Mouse (Mus musculus): ENCODE results near the gene Flt1. TPM values are rescaled to one million over a fixed set of nuclear protein-coding genes. Genes with fewer than 3 reads are reported as not detected.

Flt1 gene
- polyA plus RNA-seq, 2 experiments, result 1.1 to 1.9 TPM

GRCm38 (mm10) chr5:147761275-147761674 lies 35.5 kb upstream of the Flt1 start:
- 10% methylated on average over 9 of the region's 9 CpGs for WGBS (ENCODE audit: insufficient replicate concordance)
- TF ChIP-seq EP300 (IDR thresholded peaks at IDR 0.05; ENCODE audit: low read depth), result no peak
- TF ChIP-seq CTCF (IDR thresholded peaks at IDR 0.05; ENCODE audit: low read depth), result no peak
- peaks cover 0 to 7% of the 10 kb centered on the region in 2 experiments; a peak in 2 of 4 replicates for H3K4me1 ChIP-seq (replicated peaks; ENCODE audit: control insufficient read depth in 2 of 2, insufficient read depth in 2 of 2, low read length in 1 of 2)
- H3K9ac ChIP-seq (replicated peaks), result no peak overlapping the region
- no peak overlapping the region for H3K4me3 ChIP-seq (ENCODE audit: insufficient read depth in 1 of 2, low read depth in 2 of 2, low read length in 2 of 2)
- no peaks in the 10 kb centered on the region for H3K27me3 ChIP-seq (ENCODE audit: control insufficient read depth, insufficient read depth, low read length)
- DNase-seq (ENCODE audit: low read depth in 3 of 3, low spot score in 3 of 3) (no peak), ATAC-seq (ENCODE audit: insufficient read depth) (no peak)
- H3K9me3 ChIP-seq (ENCODE audit: control insufficient read depth, low read length), result no peaks in the 10 kb centered on the region
- no peaks in the 10 kb centered on the region for H3K36me3 ChIP-seq (replicated peaks; ENCODE audit: control insufficient read depth, insufficient read depth, low read depth)
- H3K4me2 ChIP-seq (ENCODE audit: low read depth), result no peak overlapping the region
- H3K27ac ChIP-seq, result no peak overlapping the region

- no peaks in the 10 kb centered on the region for H3K9me3 ChIP-seq (ENCODE audit: control insufficient read depth, low read length)
- H3K4me3 ChIP-seq (ENCODE audit: insufficient read depth in 1 of 2, low read depth in 2 of 2, low read length in 2 of 2), result peak overlapping the region; percentile 32 to 33
- DNase-seq (ENCODE audit: low read depth in 3 of 3, low spot score in 3 of 3) (no peak), ATAC-seq (ENCODE audit: insufficient read depth) (0 out of 2 replicates have a peak, but pooled peaks have one; percentile 21)
- H3K4me2 ChIP-seq (ENCODE audit: low read depth), result peak overlapping the region; percentile 55
- no peaks in the 10 kb centered on the region for H3K27me3 ChIP-seq (ENCODE audit: control insufficient read depth, insufficient read depth, low read length)
- WGBS (ENCODE audit: insufficient replicate concordance), result 27% methylated on average over 9 of the region's 9 CpGs
- no peaks in the 10 kb centered on the region for H3K36me3 ChIP-seq (replicated peaks; ENCODE audit: control insufficient read depth, insufficient read depth, low read depth)
- H3K27ac ChIP-seq, result no peak overlapping the region
- H3K9ac ChIP-seq (replicated peaks), result no peak overlapping the region
- H3K4me1 ChIP-seq (replicated peaks; ENCODE audit: control insufficient read depth in 2 of 2, insufficient read depth in 2 of 2, low read length in 1 of 2), result peaks cover 0 to 7% of the 10 kb centered on the region in 2 experiments; a peak in 2 of 4 replicates
- TF ChIP-seq CTCF (IDR thresholded peaks at IDR 0.05; ENCODE audit: low read depth) (no peak), EP300 (IDR thresholded peaks at IDR 0.05; ENCODE audit: low read depth) (no peak)
Measured at GRCm38 (mm10) chr5:147758640-147759319, 33.0 kb upstream of the Flt1 start.

- no peak for TF ChIP-seq EP300 (IDR thresholded peaks at IDR 0.05; ENCODE audit: low read depth)
- peak; percentile 52 for TF ChIP-seq CTCF (IDR thresholded peaks at IDR 0.05; ENCODE audit: low read depth)
- Histone ChIP-seq H3K36me3 (replicated peaks; ENCODE audit: control insufficient read depth, insufficient read depth, low read depth) (no peaks in the 10 kb centered on the region), H3K27ac (no peak overlapping the region), H3K4me2 (ENCODE audit: low read depth) (peak overlapping the region; percentile 55), H3K9me3 (ENCODE audit: control insufficient read depth, low read length) (no peaks in the 10 kb centered on the region), H3K4me1 (replicated peaks; ENCODE audit: control insufficient read depth in 2 of 2, insufficient read depth in 2 of 2, low read length in 1 of 2) (peaks cover 0 to 7% of the 10 kb centered on the region in 2 experiments; a peak in 2 of 4 replicates), H3K27me3 (ENCODE audit: control insufficient read depth, insufficient read depth, low read length) (peaks cover under 1% of the 10 kb centered on the region), H3K4me3 (ENCODE audit: insufficient read depth in 1 of 2, low read depth in 2 of 2, low read length in 2 of 2) (peak overlapping the region; percentile 32 to 33), H3K9ac (replicated peaks) (no peak overlapping the region)
- no peak for DNase-seq (ENCODE audit: low read depth in 3 of 3, low spot score in 3 of 3)
- WGBS (ENCODE audit: insufficient replicate concordance), result 24% methylated on average over 12 of the region's 12 CpGs
- ATAC-seq (ENCODE audit: insufficient read depth), result no peak
Measured at GRCm38 (mm10) chr5:147757832-147758587, 32.2 kb upstream of the Flt1 start.

DNA sequence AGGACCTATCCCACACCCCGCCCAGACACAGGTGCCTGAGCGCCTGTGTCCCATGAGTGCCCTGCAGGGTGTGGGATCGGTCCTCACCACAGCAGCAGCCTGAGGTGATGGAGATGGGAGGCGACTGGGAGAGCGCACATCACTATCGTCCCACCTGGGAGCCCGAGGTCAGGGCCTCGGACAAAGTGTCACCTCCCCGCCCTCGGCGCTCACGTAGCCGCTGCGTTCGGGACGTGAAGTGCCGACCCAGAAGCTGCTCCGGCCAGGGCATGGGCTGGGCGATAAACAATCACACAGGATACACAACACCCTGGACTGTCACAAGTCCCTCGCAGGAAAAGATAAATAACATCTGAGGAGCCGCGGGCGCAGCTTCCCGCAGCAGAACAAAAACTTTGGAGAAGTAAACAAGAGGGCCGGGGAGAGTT lies 27.1 kb upstream of the Flt1 start:
- ATAC-seq (ENCODE audit: insufficient read depth) (no peak), DNase-seq (ENCODE audit: low read depth in 3 of 3, low spot score in 3 of 3) (no peak)
- Histone ChIP-seq H3K4me3 (ENCODE audit: insufficient read depth in 1 of 2, low read depth in 2 of 2, low read length in 2 of 2) (no peak overlapping the region; a peak in 1 of 4 replicates), H3K4me1 (replicated peaks; ENCODE audit: control insufficient read depth in 2 of 2, insufficient read depth in 2 of 2, low read length in 1 of 2) (peaks cover 0 to 3% of the 10 kb centered on the region in 2 experiments; a peak in 1 of 4 replicates), H3K4me2 (ENCODE audit: low read depth) (peak overlapping the region; percentile 22; the same call in 1 of the 2 replicates), H3K9ac (replicated peaks) (no peak overlapping the region), H3K27me3 (ENCODE audit: control insufficient read depth, insufficient read depth, low read length) (peaks cover 24% of the 10 kb centered on the region), H3K9me3 (ENCODE audit: control insufficient read depth, low read length) (no peaks in the 10 kb centered on the region), H3K27ac (no peak overlapping the region), H3K36me3 (replicated peaks; ENCODE audit: control insufficient read depth, insufficient read depth, low read depth) (no peaks in the 10 kb centered on the region)
- WGBS (ENCODE audit: insufficient replicate concordance), result under 1% methylated on average over 25 of the region's 25 CpGs
- TF ChIP-seq CTCF (IDR thresholded peaks at IDR 0.05; ENCODE audit: low read depth) (no peak), EP300 (IDR thresholded peaks at IDR 0.05; ENCODE audit: low read depth) (no peak)

- no peak overlapping the region for H3K27ac ChIP-seq
- peaks cover 24% of the 10 kb centered on the region for H3K27me3 ChIP-seq (ENCODE audit: control insufficient read depth, insufficient read depth, low read length)
- H3K4me1 ChIP-seq (replicated peaks; ENCODE audit: control insufficient read depth in 2 of 2, insufficient read depth in 2 of 2, low read length in 1 of 2), result 0 out of 4 replicates have a peak, but pooled peaks cover 0 to 2% of the 10 kb centered on the region in 2 experiments
- H3K9me3 ChIP-seq (ENCODE audit: control insufficient read depth, low read length), result no peaks in the 10 kb centered on the region
- ATAC-seq (ENCODE audit: insufficient read depth) (peak; percentile 37; the same call in 1 of the 2 replicates), DNase-seq (ENCODE audit: low read depth in 3 of 3, low spot score in 3 of 3) (no peak)
- no peak overlapping the region for H3K9ac ChIP-seq (replicated peaks)
- no peaks in the 10 kb centered on the region for H3K36me3 ChIP-seq (replicated peaks; ENCODE audit: control insufficient read depth, insufficient read depth, low read depth)
- TF ChIP-seq EP300 (IDR thresholded peaks at IDR 0.05; ENCODE audit: low read depth) (no peak), CTCF (IDR thresholded peaks at IDR 0.05; ENCODE audit: low read depth) (no peak)
- no peak overlapping the region for H3K4me2 ChIP-seq (ENCODE audit: low read depth)
- WGBS (ENCODE audit: insufficient replicate concordance), result 2% methylated on average over 28 of the region's 28 CpGs
- H3K4me3 ChIP-seq (ENCODE audit: insufficient read depth in 1 of 2, low read depth in 2 of 2, low read length in 2 of 2), result no peak overlapping the region
Measured at GRCm38 (mm10) chr5:147751673-147752130, 25.9 kb upstream of the Flt1 start.

Measured in liver, embryonic 14.5 days (tissue).